Mouse (Mus musculus) right cerebral cortex, postnatal 36 days (tissue): Measurements from ENCODE around the gene Unc119b.
A peak's percentile ranks its signal among the peaks of the same experiment; 100 is the strongest.
"Not testable (repeated sequence)": the region's sequence is repeated elsewhere in the genome, so short reads cannot be mapped to it uniquely, and the experiment has no call there.

ENCODE experiments used
- DNase-seq, 2 experiments: peaks; one replicate each; pipeline ENCODE4 v3.0.0; 2022; ENCODE audit warnings: low spot score in 2 of 2, mixed read lengths in 1 of 2

Gene Unc119b

DNA sequence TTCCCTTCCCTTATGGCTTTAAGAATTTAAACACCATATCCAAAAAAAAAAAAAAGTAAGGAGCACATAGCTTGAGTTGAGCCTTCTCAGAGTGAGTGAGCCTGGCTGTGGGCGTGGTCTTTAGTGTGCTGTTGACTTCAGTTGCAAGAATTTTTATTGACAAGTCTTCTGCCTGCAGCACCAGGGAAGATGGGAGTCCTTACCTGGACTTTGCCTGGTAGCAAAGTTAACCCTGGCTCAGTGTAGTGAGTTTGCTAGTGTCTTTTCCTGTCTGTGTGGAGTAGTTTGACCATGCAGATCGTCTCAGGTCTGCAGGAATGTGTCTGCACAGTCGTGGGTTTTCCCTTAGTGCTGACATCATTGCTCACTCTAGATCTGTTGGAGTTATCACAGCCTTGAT is 43.8 kb downstream of the Unc119b start:
- no peak for DNase-seq

DNA sequence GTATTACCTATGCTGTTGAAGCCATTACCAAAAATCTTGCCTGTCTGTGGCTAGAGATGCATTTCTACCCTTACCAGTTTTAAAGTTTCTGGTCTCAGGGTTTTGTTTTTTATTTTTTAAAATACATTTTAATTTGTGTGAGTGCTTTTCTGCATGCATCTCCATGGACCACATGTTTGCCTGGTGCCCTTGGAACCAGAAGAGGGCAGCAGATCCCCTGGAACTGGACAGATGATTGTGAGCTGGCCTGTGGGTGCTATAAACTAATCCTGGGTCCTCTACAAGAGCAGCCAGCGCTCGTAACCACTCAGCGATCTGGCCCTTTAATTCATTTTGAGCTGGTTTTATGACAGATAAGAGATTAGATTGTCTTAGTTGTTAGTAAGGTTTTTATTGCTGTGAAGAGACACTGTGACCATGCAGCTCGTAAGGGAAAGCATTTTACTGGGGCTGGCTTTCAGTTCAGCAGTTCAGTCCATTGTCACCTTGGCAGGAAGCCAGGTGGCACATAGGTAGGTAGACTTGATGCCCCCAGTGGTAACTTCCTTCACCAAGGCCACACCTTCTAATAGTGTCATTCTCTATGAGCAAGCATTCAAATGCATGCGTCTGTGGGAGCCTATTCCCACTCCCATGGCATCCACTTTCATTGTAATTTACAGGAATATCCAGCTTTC is 45.0 kb downstream of the Unc119b start:
- no peak for DNase-seq

DNA sequence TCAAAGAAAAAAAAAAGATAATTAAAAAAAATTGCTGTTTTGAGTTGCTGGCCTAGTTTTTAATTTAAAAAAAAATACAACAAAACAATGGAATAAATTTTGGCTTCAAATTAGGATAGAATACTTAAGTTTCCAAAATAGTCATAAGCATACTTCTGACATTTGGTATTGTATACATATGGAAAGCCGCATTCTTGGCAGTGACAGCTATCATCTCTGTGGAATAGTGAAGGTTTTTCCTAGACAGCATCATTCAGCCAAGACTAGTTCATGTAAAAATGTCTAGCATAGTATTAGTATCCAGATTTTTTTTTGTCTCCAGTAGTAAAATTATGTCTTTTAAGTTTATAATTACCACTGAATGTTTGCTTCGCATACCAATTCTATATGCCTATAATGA is 49.1 kb downstream of the Unc119b start:
- DNase-seq = no peak

DNA sequence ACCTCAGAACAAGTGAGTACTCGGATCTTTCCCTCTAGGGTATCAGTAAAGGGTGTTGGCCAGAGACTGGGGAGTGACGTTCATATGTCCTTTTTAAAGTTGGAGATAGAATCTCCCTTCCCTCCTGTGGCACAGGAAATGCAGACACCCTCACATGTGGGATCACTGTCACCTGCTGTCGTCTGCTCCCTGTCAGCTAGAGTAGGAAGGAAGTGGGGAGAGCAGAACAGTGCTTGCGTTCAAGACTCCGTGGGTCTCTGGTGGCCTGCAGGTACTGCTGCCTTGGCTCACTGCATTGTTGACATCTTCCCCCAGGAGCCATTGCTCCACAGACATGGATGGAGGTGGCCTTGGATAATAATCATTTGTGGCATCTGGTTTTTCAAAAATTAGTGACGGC is 51.3 kb downstream of the Unc119b start:
- no peak for DNase-seq

DNA sequence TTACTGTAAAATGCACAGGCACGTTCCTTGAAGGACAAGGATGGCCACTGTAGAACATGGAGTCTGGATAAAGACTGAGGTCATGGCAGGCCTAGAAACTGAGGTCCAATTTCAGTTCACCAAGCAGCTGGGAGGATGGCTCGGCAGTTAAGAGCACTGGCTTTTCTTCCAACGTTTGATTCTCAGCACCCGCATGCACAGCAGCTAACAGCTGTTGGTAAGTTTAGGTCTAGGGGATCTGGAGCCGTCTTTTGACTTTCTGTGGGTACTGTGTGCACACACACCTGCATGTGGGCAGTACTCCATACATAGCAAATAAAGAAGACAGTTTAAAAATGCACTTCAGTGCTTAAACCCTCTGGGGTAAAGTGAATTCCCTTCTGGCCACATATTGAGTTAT is 53.1 kb downstream of the Unc119b start:
- no peak for DNase-seq

DNA sequence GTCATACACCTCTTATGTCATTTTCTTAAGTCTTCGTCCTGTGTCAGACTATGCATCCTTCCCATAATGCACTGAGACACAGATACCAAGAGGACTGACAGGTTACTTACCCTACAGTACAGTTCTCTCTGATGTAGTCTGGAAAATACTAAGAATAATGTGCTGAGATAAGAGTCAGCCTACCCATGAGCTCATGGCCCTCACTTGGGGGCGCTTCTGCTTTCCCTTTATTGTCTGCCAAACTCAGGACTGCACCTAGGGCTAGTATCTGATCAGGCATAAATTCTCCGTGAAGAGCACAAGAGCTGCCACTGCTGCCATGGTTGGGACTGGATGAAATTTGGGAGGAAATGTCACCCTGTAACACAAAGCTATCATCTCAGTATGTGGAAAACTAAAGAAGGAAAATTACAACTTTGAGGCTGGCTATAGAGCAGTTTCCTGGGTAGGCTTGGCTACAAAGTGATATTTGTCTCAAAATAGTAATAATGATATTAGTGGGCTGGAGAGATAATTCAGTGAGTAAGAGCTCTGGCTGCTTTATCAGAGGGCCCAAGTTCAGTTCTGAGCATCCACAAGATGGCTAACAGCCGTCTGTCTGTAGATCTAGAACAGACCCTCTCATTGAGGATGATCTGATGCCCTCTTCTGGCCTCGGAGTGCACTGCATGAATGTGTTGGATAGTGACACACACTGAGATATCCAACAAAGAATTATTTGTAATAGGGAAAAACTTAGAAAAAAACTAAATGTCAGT is 58.5 kb downstream of the Unc119b start:
- peak in 1 of 2 experiments; percentile 28 for DNase-seq

DNA sequence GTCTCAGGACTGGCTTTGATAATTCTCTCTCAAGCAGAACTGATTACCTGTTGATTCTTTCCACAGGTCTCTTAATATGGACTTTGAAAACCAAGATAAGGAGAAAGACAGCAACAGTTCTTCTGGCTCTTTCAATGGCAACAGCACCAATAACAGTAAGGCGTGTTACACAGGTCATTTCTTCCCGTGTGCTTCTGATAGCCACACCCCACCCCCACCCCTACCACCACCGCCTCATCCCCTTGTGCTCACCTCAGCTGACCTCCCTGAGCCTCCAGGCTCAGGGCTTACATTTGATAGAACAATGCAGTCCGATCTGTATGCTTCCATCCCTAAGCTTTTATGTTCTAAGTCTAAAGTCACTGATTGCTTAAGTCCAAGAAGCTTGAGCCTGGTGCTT is 60.0 kb downstream of the Unc119b start:
- DNase-seq = no peak

DNA sequence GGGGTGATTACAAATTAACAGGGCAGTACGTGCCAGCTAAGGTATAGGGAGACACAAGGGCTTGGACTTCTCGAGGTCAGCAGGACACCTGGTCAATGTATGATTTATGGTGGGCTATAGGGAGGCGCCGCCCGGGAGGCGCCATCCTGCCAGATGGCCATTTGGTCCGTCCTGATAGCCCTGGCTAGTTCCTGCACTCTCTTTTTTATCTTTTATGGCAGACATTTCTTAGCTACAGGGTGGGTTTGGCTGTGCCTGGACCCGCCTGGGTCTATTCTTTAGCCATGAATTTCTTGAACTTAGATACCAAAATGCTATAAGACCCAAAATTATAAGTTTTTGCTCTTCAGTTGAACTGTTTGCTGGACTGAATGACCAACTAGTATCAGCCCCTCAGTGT is 61.5 kb downstream of the Unc119b start:
- DNase-seq = not testable (repeated sequence)
